Mouse (Mus musculus): Measurements from ENCODE around the gene Ddx47. TPM values are rescaled to one million over a fixed set of nuclear protein-coding genes. Genes with fewer than 3 reads are reported as not detected.

Gene Ddx47
- polyA plus RNA-seq, 1 experiment from 2014 or later: 69.4 TPM

GRCm38 (mm10) chr6:134994031-134994651 lies 17.3 kb upstream of the Ddx47 start:
- Histone ChIP-seq H3K27me3 (ENCODE audit: control insufficient read depth, insufficient read depth, low read length) (no peaks in the 10 kb centered on the region), H3K4me1 (ENCODE audit: control insufficient read depth in 2 of 2, insufficient read depth in 2 of 2, low read length in 2 of 2) (peaks cover 0 to 6% of the 10 kb centered on the region in 2 experiments; a peak in 1 of 4 replicates), H3K27ac (replicated peaks in 1 of 2; ENCODE audit: control insufficient read depth in 1 of 2, insufficient read depth in 1 of 2, low read depth in 2 of 2, low read length in 2 of 2) (no peak overlapping the region), H3K4me2 (ENCODE audit: low read length) (no peak overlapping the region), H3K9ac (ENCODE audit: low read length) (no peak overlapping the region), H3K9me3 (ENCODE audit: control insufficient read depth, low read length) (no peaks in the 10 kb centered on the region), H3K4me3 (ENCODE audit: control insufficient read depth in 1 of 2, insufficient read depth in 1 of 2, low read depth in 1 of 2, low read length in 2 of 2) (no peak overlapping the region), H3K36me3 (ENCODE audit: control insufficient read depth, insufficient read depth, low read length) (no peaks in the 10 kb centered on the region)
- ATAC-seq (ENCODE audit: insufficient number of reproducible peaks, insufficient read depth, low FRiP score, low read depth): no peak
- 40% methylated on average over 12 of the region's 12 CpGs for WGBS

- ATAC-seq (ENCODE audit: insufficient number of reproducible peaks, insufficient read depth, low FRiP score, low read depth): no peak
Observed at GRCm38 (mm10) chr6:134994985-134995384, 16.4 kb upstream of the Ddx47 start.

GRCm38 (mm10) chr6:134996918-134997317 lies 14.5 kb upstream of the Ddx47 start:
- H3K27ac ChIP-seq (replicated peaks in 1 of 2; ENCODE audit: control insufficient read depth in 1 of 2, insufficient read depth in 1 of 2, low read depth in 2 of 2, low read length in 2 of 2): no peak overlapping the region
- ATAC-seq (ENCODE audit: insufficient number of reproducible peaks, insufficient read depth, low FRiP score, low read depth): no peak
- H3K4me2 ChIP-seq (ENCODE audit: low read length): no peak overlapping the region
- H3K4me1 ChIP-seq (ENCODE audit: control insufficient read depth in 2 of 2, insufficient read depth in 2 of 2, low read length in 2 of 2): peaks cover 0 to 6% of the 10 kb centered on the region in 2 experiments; a peak in 2 of 4 replicates
- H3K36me3 ChIP-seq (ENCODE audit: control insufficient read depth, insufficient read depth, low read length): no peaks in the 10 kb centered on the region
- H3K9ac ChIP-seq (ENCODE audit: low read length): no peak overlapping the region
- H3K4me3 ChIP-seq (ENCODE audit: control insufficient read depth in 1 of 2, insufficient read depth in 1 of 2, low read depth in 1 of 2, low read length in 2 of 2): no peak overlapping the region
- H3K9me3 ChIP-seq (ENCODE audit: control insufficient read depth, low read length): no peaks in the 10 kb centered on the region
- 84% methylated on average over 2 of the region's 2 CpGs for WGBS
- no peaks in the 10 kb centered on the region for H3K27me3 ChIP-seq (ENCODE audit: control insufficient read depth, insufficient read depth, low read length)

More at GRCm38 (mm10) chr6:134994985-134995384, 16.4 kb upstream of the Ddx47 start:
- Histone ChIP-seq H3K4me3 (ENCODE audit: control insufficient read depth in 1 of 2, insufficient read depth in 1 of 2, low read depth in 1 of 2, low read length in 2 of 2) (no peak overlapping the region), H3K9me3 (ENCODE audit: control insufficient read depth, low read length) (no peaks in the 10 kb centered on the region), H3K27ac (replicated peaks in 1 of 2; ENCODE audit: control insufficient read depth in 1 of 2, insufficient read depth in 1 of 2, low read depth in 2 of 2, low read length in 2 of 2) (no peak overlapping the region), H3K4me1 (ENCODE audit: control insufficient read depth in 2 of 2, insufficient read depth in 2 of 2, low read length in 2 of 2) (peaks cover 0 to 6% of the 10 kb centered on the region in 2 experiments; a peak in 1 of 4 replicates), H3K4me2 (ENCODE audit: low read length) (no peak overlapping the region), H3K27me3 (ENCODE audit: control insufficient read depth, insufficient read depth, low read length) (no peaks in the 10 kb centered on the region), H3K36me3 (ENCODE audit: control insufficient read depth, insufficient read depth, low read length) (no peaks in the 10 kb centered on the region), H3K9ac (ENCODE audit: low read length) (no peak overlapping the region)
- 72% methylated on average over 8 of the region's 8 CpGs for WGBS

GRCm38 (mm10) chr6:134998076-134998475 lies 13.3 kb upstream of the Ddx47 start:
- Histone ChIP-seq H3K4me2 (ENCODE audit: low read length) (no peak overlapping the region), H3K27ac (replicated peaks in 1 of 2; ENCODE audit: control insufficient read depth in 1 of 2, insufficient read depth in 1 of 2, low read depth in 2 of 2, low read length in 2 of 2) (no peak overlapping the region), H3K36me3 (ENCODE audit: control insufficient read depth, insufficient read depth, low read length) (no peaks in the 10 kb centered on the region), H3K4me3 (ENCODE audit: control insufficient read depth in 1 of 2, insufficient read depth in 1 of 2, low read depth in 1 of 2, low read length in 2 of 2) (no peak overlapping the region), H3K9ac (ENCODE audit: low read length) (no peak overlapping the region), H3K27me3 (ENCODE audit: control insufficient read depth, insufficient read depth, low read length) (no peaks in the 10 kb centered on the region), H3K4me1 (ENCODE audit: control insufficient read depth in 2 of 2, insufficient read depth in 2 of 2, low read length in 2 of 2) (peaks cover 0 to 6% of the 10 kb centered on the region in 2 experiments; a peak in 2 of 4 replicates), H3K9me3 (ENCODE audit: control insufficient read depth, low read length) (no peaks in the 10 kb centered on the region)
- WGBS: 77% methylated on average over 8 of the region's 8 CpGs
- no peak for ATAC-seq (ENCODE audit: insufficient number of reproducible peaks, insufficient read depth, low FRiP score, low read depth)

GRCm38 (mm10) chr6:134998781-134999180 lies 12.6 kb upstream of the Ddx47 start:
- H3K4me2 ChIP-seq (ENCODE audit: low read length): no peak overlapping the region
- no peak overlapping the region for H3K4me3 ChIP-seq (ENCODE audit: control insufficient read depth in 1 of 2, insufficient read depth in 1 of 2, low read depth in 1 of 2, low read length in 2 of 2)
- no peak overlapping the region for H3K9ac ChIP-seq (ENCODE audit: low read length)
- no peaks in the 10 kb centered on the region for H3K36me3 ChIP-seq (ENCODE audit: control insufficient read depth, insufficient read depth, low read length)
- H3K9me3 ChIP-seq (ENCODE audit: control insufficient read depth, low read length): no peaks in the 10 kb centered on the region
- no peak for ATAC-seq (ENCODE audit: insufficient number of reproducible peaks, insufficient read depth, low FRiP score, low read depth)
- no peak overlapping the region for H3K27ac ChIP-seq (replicated peaks in 1 of 2; ENCODE audit: control insufficient read depth in 1 of 2, insufficient read depth in 1 of 2, low read depth in 2 of 2, low read length in 2 of 2)
- WGBS: 61% methylated on average over 3 of the region's 3 CpGs
- peaks cover 0 to 6% of the 10 kb centered on the region in 2 experiments; a peak in 2 of 4 replicates for H3K4me1 ChIP-seq (ENCODE audit: control insufficient read depth in 2 of 2, insufficient read depth in 2 of 2, low read length in 2 of 2)
- H3K27me3 ChIP-seq (ENCODE audit: control insufficient read depth, insufficient read depth, low read length): no peaks in the 10 kb centered on the region

GRCm38 (mm10) chr6:135000272-135000671 lies 11.1 kb upstream of the Ddx47 start:
- Histone ChIP-seq H3K27me3 (ENCODE audit: control insufficient read depth, insufficient read depth, low read length) (no peaks in the 10 kb centered on the region), H3K27ac (replicated peaks in 1 of 2; ENCODE audit: control insufficient read depth in 1 of 2, insufficient read depth in 1 of 2, low read depth in 2 of 2, low read length in 2 of 2) (no peak overlapping the region), H3K4me2 (ENCODE audit: low read length) (no peak overlapping the region), H3K4me3 (ENCODE audit: control insufficient read depth in 1 of 2, insufficient read depth in 1 of 2, low read depth in 1 of 2, low read length in 2 of 2) (no peak overlapping the region), H3K4me1 (ENCODE audit: control insufficient read depth in 2 of 2, insufficient read depth in 2 of 2, low read length in 2 of 2) (no peaks in the 10 kb centered on the region; a peak in 1 of 4 replicates), H3K36me3 (ENCODE audit: control insufficient read depth, insufficient read depth, low read length) (no peaks in the 10 kb centered on the region), H3K9ac (ENCODE audit: low read length) (no peak overlapping the region), H3K9me3 (ENCODE audit: control insufficient read depth, low read length) (no peaks in the 10 kb centered on the region)
- WGBS: 16% methylated on average over 4 of the region's 4 CpGs
- no peak for ATAC-seq (ENCODE audit: insufficient number of reproducible peaks, insufficient read depth, low FRiP score, low read depth)

- no peak overlapping the region for H3K4me3 ChIP-seq (ENCODE audit: control insufficient read depth in 1 of 2, insufficient read depth in 1 of 2, low read depth in 1 of 2, low read length in 2 of 2)
- H3K36me3 ChIP-seq (ENCODE audit: control insufficient read depth, insufficient read depth, low read length): no peaks in the 10 kb centered on the region
- H3K27me3 ChIP-seq (ENCODE audit: control insufficient read depth, insufficient read depth, low read length): no peaks in the 10 kb centered on the region
- H3K9ac ChIP-seq (ENCODE audit: low read length): no peak overlapping the region
- H3K4me2 ChIP-seq (ENCODE audit: low read length): no peak overlapping the region
- H3K4me1 ChIP-seq (ENCODE audit: control insufficient read depth in 2 of 2, insufficient read depth in 2 of 2, low read length in 2 of 2): no peaks in the 10 kb centered on the region; a peak in 1 of 4 replicates
- WGBS: 83% methylated on average over 4 of the region's 4 CpGs
- H3K9me3 ChIP-seq (ENCODE audit: control insufficient read depth, low read length): no peaks in the 10 kb centered on the region
- H3K27ac ChIP-seq (replicated peaks in 1 of 2; ENCODE audit: control insufficient read depth in 1 of 2, insufficient read depth in 1 of 2, low read depth in 2 of 2, low read length in 2 of 2): no peak overlapping the region
- ATAC-seq (ENCODE audit: insufficient number of reproducible peaks, insufficient read depth, low FRiP score, low read depth): no peak
Observed at GRCm38 (mm10) chr6:135001991-135002390, 9.4 kb upstream of the Ddx47 start.

- no peak for ATAC-seq (ENCODE audit: insufficient number of reproducible peaks, insufficient read depth, low FRiP score, low read depth)
- Histone ChIP-seq H3K4me3 (ENCODE audit: control insufficient read depth in 1 of 2, insufficient read depth in 1 of 2, low read depth in 1 of 2, low read length in 2 of 2) (no peak overlapping the region), H3K27me3 (ENCODE audit: control insufficient read depth, insufficient read depth, low read length) (no peaks in the 10 kb centered on the region), H3K9me3 (ENCODE audit: control insufficient read depth, low read length) (no peaks in the 10 kb centered on the region), H3K4me1 (ENCODE audit: control insufficient read depth in 2 of 2, insufficient read depth in 2 of 2, low read length in 2 of 2) (no peaks in the 10 kb centered on the region), H3K9ac (ENCODE audit: low read length) (no peak overlapping the region), H3K4me2 (ENCODE audit: low read length) (no peak overlapping the region), H3K27ac (replicated peaks in 1 of 2; ENCODE audit: control insufficient read depth in 1 of 2, insufficient read depth in 1 of 2, low read depth in 2 of 2, low read length in 2 of 2) (no peak overlapping the region), H3K36me3 (ENCODE audit: control insufficient read depth, insufficient read depth, low read length) (no peaks in the 10 kb centered on the region)
- 72% methylated on average over 4 of the region's 4 CpGs for WGBS
Observed at GRCm38 (mm10) chr6:135006372-135006771, 5.0 kb upstream of the Ddx47 start.
